Mouse (Mus musculus) intestine, embryonic 16.5 days (tissue): ENCODE data around the gene Syn1. TPM values are rescaled to one million over a fixed set of nuclear protein-coding genes. Genes with fewer than 3 reads are reported as not detected.

ENCODE experiments used
- ATAC-seq: fragments of 200-750 bp; cut with Nextera tagmentation; 2 replicates; pipeline ENCODE4 v1.8.0; 2017; ENCODE audit warnings: moderate TSS enrichment, moderate library complexity
- H3K27ac ChIP-seq: fragments of 300-500 bp; sonication (generic); 2 replicates; pipeline ENCODE4 v1.5.1; 2014; ENCODE audit warnings: mild to moderate bottlenecking, low read length
- H3K27me3 ChIP-seq: fragments of 300-500 bp; sonication (generic); replicated peaks from 2 replicates; pipeline ENCODE4 v1.6.1; 2014; ENCODE audit warnings: low read length, control low read depth, mixed read lengths; ENCODE audit not compliant: control insufficient read depth, insufficient read depth
- H3K36me3 ChIP-seq: fragments of 300-500 bp; sonication (generic); 2 replicates; pipeline ENCODE4 v1.6.1; 2014; ENCODE audit warnings: low read length, control low read depth; ENCODE audit not compliant: control insufficient read depth, insufficient read depth
- H3K4me1 ChIP-seq: fragments of 300-500 bp; sonication (generic); 2 replicates; pipeline ENCODE4 v1.6.1; 2014; ENCODE audit warnings: low read length, control low read depth, mixed read lengths; ENCODE audit not compliant: control insufficient read depth, insufficient read depth
- H3K4me2 ChIP-seq: fragments of 300-500 bp; sonication (generic); 2 replicates; pipeline ENCODE4 v1.6.1; 2014; ENCODE audit warnings: low read depth, low read length, control low read depth
- H3K4me3 ChIP-seq: fragments of 300-500 bp; sonication (generic); 2 replicates; pipeline ENCODE4 v1.5.1; 2014; ENCODE audit warnings: mild to moderate bottlenecking, low read length
- H3K9ac ChIP-seq: fragments of 300-500 bp; sonication (generic); 2 replicates; pipeline ENCODE4 v1.6.1; 2014; ENCODE audit warnings: low read depth, low read length
- H3K9me3 ChIP-seq: fragments of 300-500 bp; sonication (generic); 2 replicates; pipeline ENCODE4 v1.6.1; 2016; ENCODE audit warnings: low read length, control low read depth; ENCODE audit not compliant: control insufficient read depth
- WGBS: fragments of 180-500 bp; shearing (Covaris S2); extraction: QIAGEN DNeasy Blood & Tissue Kit; methylation state at CpG from one replicate; pipeline ENCODE4 v1.1.7; 2014; 5-methylcytosine and 5-hydroxymethylcytosine counted together
- polyA plus RNA-seq: library from polyadenylated mRNA; unstranded; fragments of >200 nt; fragmentation: Nextera tagmentation; extraction: Ambion mirVana; gene quantifications from 2 replicates; pipeline ENCODE4 v1.2.1, GENCODE M21; 2015

The Syn1 gene
- polyA plus RNA-seq, 1 experiment from 2014 or later = 1.2 TPM

- H3K4me2 ChIP-seq = no peak overlapping the region
- H3K36me3 ChIP-seq = no peaks in the 10 kb centered on the region
- no peaks in the 10 kb centered on the region for H3K4me1 ChIP-seq
- no peaks in the 10 kb centered on the region for H3K27me3 ChIP-seq
- no peaks in the 10 kb centered on the region for H3K9me3 ChIP-seq
- H3K4me3 ChIP-seq = no peak overlapping the region
- no peak overlapping the region for H3K27ac ChIP-seq
- H3K9ac ChIP-seq = no peak overlapping the region
- 49% methylated on average over 4 of the region's 4 CpGs for WGBS
- no peak for ATAC-seq
Observed at GRCm38 (mm10) chrX:20868091-20868490, 52.7 kb downstream of the Syn1 start.

GRCm38 (mm10) chrX:20863161-20864101 lies 57.4 kb downstream of the Syn1 start:
- no peaks in the 10 kb centered on the region for H3K9me3 ChIP-seq
- no peaks in the 10 kb centered on the region for H3K4me1 ChIP-seq
- 0 out of 2 replicates have a peak, but pooled peaks have one; percentile 3 for ATAC-seq
- no peak overlapping the region for H3K9ac ChIP-seq
- H3K36me3 ChIP-seq = 0 out of 2 replicates have a peak, but pooled peaks cover 3% of the 10 kb centered on the region
- H3K4me3 ChIP-seq = no peak overlapping the region
- no peak overlapping the region for H3K27ac ChIP-seq
- no peaks in the 10 kb centered on the region for H3K27me3 ChIP-seq
- H3K4me2 ChIP-seq = no peak overlapping the region
- 80% methylated on average over 9 of the region's 9 CpGs for WGBS

- 0 out of 2 replicates have a peak, but pooled peaks cover 6% of the 10 kb centered on the region for H3K36me3 ChIP-seq
- H3K9me3 ChIP-seq = no peaks in the 10 kb centered on the region
- WGBS = 36% methylated on average over 29 of the region's 29 CpGs
- H3K4me1 ChIP-seq = no peaks in the 10 kb centered on the region
- no peak overlapping the region for H3K27ac ChIP-seq
- no peak overlapping the region for H3K4me2 ChIP-seq
- H3K4me3 ChIP-seq = no peak overlapping the region
- peak; percentile 46 for ATAC-seq
- H3K27me3 ChIP-seq = no peaks in the 10 kb centered on the region
- H3K9ac ChIP-seq = no peak overlapping the region
Observed at GRCm38 (mm10) chrX:20862105-20863065, 58.4 kb downstream of the Syn1 start.

GRCm38 (mm10) chrX:20861453-20862104 lies 59.2 kb downstream of the Syn1 start:
- no peaks in the 10 kb centered on the region for H3K9me3 ChIP-seq
- H3K27me3 ChIP-seq = no peaks in the 10 kb centered on the region
- H3K4me3 ChIP-seq = no peak overlapping the region
- H3K4me2 ChIP-seq = no peak overlapping the region
- ATAC-seq = peak; percentile 20; the same call in 1 of the 2 replicates
- 0 out of 2 replicates have a peak, but pooled peaks cover 6% of the 10 kb centered on the region for H3K36me3 ChIP-seq
- no peak overlapping the region for H3K9ac ChIP-seq
- 40% methylated on average over 5 of the region's 5 CpGs for WGBS
- H3K4me1 ChIP-seq = no peaks in the 10 kb centered on the region
- no peak overlapping the region for H3K27ac ChIP-seq

GRCm38 (mm10) chrX:20853794-20854193 lies 67.0 kb downstream of the Syn1 start:
- Histone ChIP-seq H3K27ac (no peak overlapping the region), H3K36me3 (0 out of 2 replicates have a peak, but pooled peaks cover 6% of the 10 kb centered on the region), H3K9ac (no peak overlapping the region), H3K4me2 (no peak overlapping the region), H3K9me3 (no peaks in the 10 kb centered on the region), H3K4me3 (no peak overlapping the region), H3K27me3 (no peaks in the 10 kb centered on the region), H3K4me1 (0 out of 2 replicates have a peak, but pooled peaks cover 4% of the 10 kb centered on the region)
- WGBS = 92% methylated on average over 7 of the region's 7 CpGs
- no peak for ATAC-seq

GRCm38 (mm10) chrX:20848256-20848984 lies 72.4 kb downstream of the Syn1 start:
- peak overlapping the region; percentile 78 for H3K9ac ChIP-seq
- no peaks in the 10 kb centered on the region for H3K27me3 ChIP-seq
- no peaks in the 10 kb centered on the region for H3K36me3 ChIP-seq
- 15% methylated on average over 42 of the region's 42 CpGs for WGBS
- ATAC-seq = peak; percentile 99
- peak overlapping the region; percentile 46 for H3K27ac ChIP-seq
- 0 out of 2 replicates have a peak, but pooled peaks cover 4% of the 10 kb centered on the region for H3K4me1 ChIP-seq
- no peaks in the 10 kb centered on the region for H3K9me3 ChIP-seq
- H3K4me2 ChIP-seq = peak overlapping the region; percentile 54
- peak overlapping the region; percentile 67 for H3K4me3 ChIP-seq

GRCm38 (mm10) chrX:20847816-20848215 lies 73.0 kb downstream of the Syn1 start:
- ATAC-seq = peak; percentile 9
- 15% methylated on average over 2 of the region's 2 CpGs for WGBS

GRCm38 (mm10) chrX:20847232-20847631 lies 73.6 kb downstream of the Syn1 start:
- H3K9me3 ChIP-seq = no peaks in the 10 kb centered on the region
- no peak overlapping the region for H3K4me3 ChIP-seq
- H3K9ac ChIP-seq = no peak overlapping the region
- no peak for ATAC-seq
- no peak overlapping the region for H3K4me2 ChIP-seq
- 95% methylated on average over 3 of the region's 3 CpGs for WGBS
- H3K4me1 ChIP-seq = 0 out of 2 replicates have a peak, but pooled peaks cover 4% of the 10 kb centered on the region
- no peaks in the 10 kb centered on the region for H3K36me3 ChIP-seq
- no peak overlapping the region for H3K27ac ChIP-seq
- H3K27me3 ChIP-seq = no peaks in the 10 kb centered on the region

More at GRCm38 (mm10) chrX:20847816-20848215, 73.0 kb downstream of the Syn1 start:
- Histone ChIP-seq H3K4me2 (peak overlapping the region; percentile 30; the same call in 1 of the 2 replicates), H3K4me3 (no peak overlapping the region), H3K4me1 (0 out of 2 replicates have a peak, but pooled peaks cover 4% of the 10 kb centered on the region), H3K9ac (no peak overlapping the region), H3K27me3 (no peaks in the 10 kb centered on the region), H3K36me3 (no peaks in the 10 kb centered on the region), H3K27ac (peak overlapping the region; percentile 46), H3K9me3 (no peaks in the 10 kb centered on the region)
